Mouse (Mus musculus) forebrain, embryonic 12.5 days (tissue): ENCODE measurements around the gene Brpf1. TPM values are rescaled to one million over a fixed set of nuclear protein-coding genes. Genes with fewer than 3 reads are reported as not detected.

Experiments
- ATAC-seq: fragments of 200-750 bp; cut with Nextera tagmentation; 2 replicates; pipeline ENCODE4 v1.8.0; 2017; ENCODE audit warnings: moderate TSS enrichment; ENCODE audit not compliant: low FRiP score
- H3K27ac ChIP-seq: fragments of 300-500 bp; sonication (generic); 2 replicates; pipeline ENCODE4 v1.5.1; 2016; ENCODE audit warnings: mild to moderate bottlenecking
- H3K27me3 ChIP-seq: fragments of 300-500 bp; sonication (generic); 2 replicates; pipeline ENCODE4 v1.6.1; 2016; ENCODE audit warnings: mild to moderate bottlenecking
- H3K36me3 ChIP-seq: fragments of 300-500 bp; sonication (generic); replicated peaks from 2 replicates; pipeline ENCODE4 v1.6.1; 2016; ENCODE audit warnings: mild to moderate bottlenecking
- H3K4me1 ChIP-seq: fragments of 300-500 bp; sonication (generic); 2 replicates; pipeline ENCODE4 v1.6.1; 2016
- H3K4me2 ChIP-seq: fragments of 300-500 bp; sonication (generic); 2 replicates; pipeline ENCODE4 v1.6.1; 2016; ENCODE audit warnings: mild to moderate bottlenecking, moderate library complexity
- H3K4me3 ChIP-seq: fragments of 300-500 bp; sonication (generic); replicated peaks from 2 replicates; pipeline ENCODE4 v1.5.1; 2016; ENCODE audit warnings: mild to moderate bottlenecking
- H3K9ac ChIP-seq: fragments of 300-500 bp; sonication (generic); 2 replicates; pipeline ENCODE4 v1.6.1; 2016; ENCODE audit warnings: mild to moderate bottlenecking
- H3K9me3 ChIP-seq: fragments of 300-500 bp; sonication (generic); 2 replicates; pipeline ENCODE4 v1.6.1; 2016
- WGBS: fragments of 180-500 bp; shearing (Covaris S2); methylation state at CpG from one replicate; pipeline ENCODE4 v1.1.7; 2016; 5-methylcytosine and 5-hydroxymethylcytosine counted together
- polyA plus RNA-seq: library from polyadenylated mRNA; unstranded; fragments of >200 nt; fragmentation: Nextera tagmentation; extraction: Ambion mirVana; gene quantifications from 2 replicates; pipeline ENCODE4 v1.2.1, GENCODE M21; 2016

Gene Brpf1
- polyA plus RNA-seq, 1 experiment from 2014 or later: 30.6 TPM

- Histone ChIP-seq H3K27ac (no peak overlapping the region), H3K4me3 (no peak overlapping the region), H3K4me2 (peak overlapping the region; percentile 83; the same call in 1 of the 2 replicates)
These were observed 35.4 kb downstream of the Brpf1 start for GRCm38 (mm10) chr6:113342297-113342696.

DNA sequence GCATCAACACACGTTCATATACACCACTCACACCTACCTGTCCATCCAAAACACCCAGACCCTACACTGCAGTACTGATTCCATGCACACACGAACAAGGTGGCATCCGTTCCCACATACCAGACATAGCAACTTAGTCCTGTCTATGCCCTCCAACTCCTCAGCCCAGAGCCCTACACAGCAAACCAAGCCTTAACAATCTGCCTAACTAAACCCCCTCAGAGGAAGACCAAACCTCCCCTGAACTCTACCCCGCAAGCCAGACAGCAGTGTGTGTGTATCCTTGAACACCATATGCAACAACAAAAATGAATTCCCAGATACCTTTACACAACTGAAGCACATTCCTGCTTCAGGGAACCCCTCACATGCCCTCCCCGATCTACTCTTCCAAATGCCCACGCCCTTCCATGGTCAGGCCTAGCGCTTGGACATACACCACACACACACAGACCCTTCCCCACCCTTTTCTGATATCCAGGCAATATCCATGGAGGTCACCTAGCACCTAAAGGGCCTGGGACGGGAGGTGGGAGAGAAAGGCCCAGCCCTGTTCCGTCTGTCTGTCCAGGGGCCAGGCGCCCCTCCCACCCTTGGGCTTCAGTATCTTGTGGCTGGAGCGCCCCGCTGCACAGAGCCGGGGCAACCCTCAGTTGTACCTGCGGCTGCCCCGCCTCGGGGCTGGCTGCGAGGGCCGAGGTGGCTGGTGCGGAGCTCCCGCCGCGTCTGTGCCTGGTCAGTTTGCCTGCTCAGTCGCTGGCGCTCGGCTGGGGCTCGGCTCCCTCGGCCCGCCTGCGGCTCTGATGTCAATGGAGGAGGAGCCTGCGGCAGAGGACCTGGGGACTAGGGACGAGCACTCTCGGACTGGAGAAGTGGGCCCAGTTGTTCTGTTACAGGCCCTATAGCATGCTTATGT is 36.5 kb downstream of the Brpf1 start, which contains the start of gene Camk1:
Camk1 (minus strand) TSS at position 808 of the 916 bp plus-strand sequence.
- peaks cover 10% of the 10 kb centered on the region; the same call in 1 of the 2 replicates for H3K36me3 ChIP-seq
- peak within 1 kb of the TSS; percentile 58 for H3K4me3 ChIP-seq
- no peak within 1 kb of the TSS for H3K27ac ChIP-seq
- ATAC-seq: peak; percentile 85
- H3K4me2 ChIP-seq: peak within 1 kb of the TSS; percentile 83
- peak within 1 kb of the TSS; percentile 85 for H3K9ac ChIP-seq
- no peaks in the 10 kb centered on the region for H3K9me3 ChIP-seq
- peaks cover 21% of the 10 kb centered on the region for H3K4me1 ChIP-seq
- H3K27me3 ChIP-seq: peaks cover 6% of the 10 kb centered on the region; the same call in 1 of the 2 replicates
- 17% methylated on average over 30 of the region's 32 CpGs for WGBS

More at GRCm38 (mm10) chr6:113342297-113342696, 35.4 kb downstream of the Brpf1 start:
- 42% methylated on average over 5 of the region's 7 CpGs for WGBS
- H3K9me3 ChIP-seq: no peaks in the 10 kb centered on the region
- no peak overlapping the region for H3K9ac ChIP-seq
- H3K4me1 ChIP-seq: peaks cover 21% of the 10 kb centered on the region
- peaks cover 6% of the 10 kb centered on the region; the same call in 1 of the 2 replicates for H3K27me3 ChIP-seq
- peaks cover 19% of the 10 kb centered on the region; the same call in 1 of the 2 replicates for H3K36me3 ChIP-seq
- no peak for ATAC-seq

DNA sequence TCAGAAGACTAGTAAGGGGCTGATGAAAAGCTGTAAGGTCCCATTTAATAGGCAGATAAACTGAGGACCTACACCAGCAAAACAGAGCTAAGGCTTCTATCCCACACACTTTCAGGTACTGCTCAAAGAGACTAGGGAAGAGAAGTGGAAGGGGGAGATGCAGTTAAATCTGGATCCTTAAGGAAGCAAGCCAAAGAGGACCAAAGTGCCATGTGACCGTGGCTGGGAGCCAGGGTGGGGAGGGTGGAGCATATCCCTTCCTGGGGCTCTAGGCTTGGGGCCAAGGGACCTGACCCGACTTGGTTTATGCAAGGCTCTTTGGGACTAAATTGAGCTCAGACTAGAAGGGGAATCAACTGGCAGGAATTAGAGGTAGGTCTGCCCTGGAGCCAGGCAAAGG is 37.4 kb downstream of the Brpf1 start:
- no peak for ATAC-seq
- peaks cover 6% of the 10 kb centered on the region; the same call in 1 of the 2 replicates for H3K27me3 ChIP-seq
- H3K9ac ChIP-seq: peak overlapping the region; percentile 85; the same call in 1 of the 2 replicates
- no peak overlapping the region for H3K27ac ChIP-seq
- 0 out of 2 replicates have a peak, but pooled peaks cover 7% of the 10 kb centered on the region for H3K36me3 ChIP-seq
- no peak overlapping the region for H3K4me3 ChIP-seq
- peaks cover 21% of the 10 kb centered on the region for H3K4me1 ChIP-seq
- no peaks in the 10 kb centered on the region for H3K9me3 ChIP-seq
- WGBS: 65% methylated on average over 2 of the region's 2 CpGs
- peak overlapping the region; percentile 83; the same call in 1 of the 2 replicates for H3K4me2 ChIP-seq

DNA sequence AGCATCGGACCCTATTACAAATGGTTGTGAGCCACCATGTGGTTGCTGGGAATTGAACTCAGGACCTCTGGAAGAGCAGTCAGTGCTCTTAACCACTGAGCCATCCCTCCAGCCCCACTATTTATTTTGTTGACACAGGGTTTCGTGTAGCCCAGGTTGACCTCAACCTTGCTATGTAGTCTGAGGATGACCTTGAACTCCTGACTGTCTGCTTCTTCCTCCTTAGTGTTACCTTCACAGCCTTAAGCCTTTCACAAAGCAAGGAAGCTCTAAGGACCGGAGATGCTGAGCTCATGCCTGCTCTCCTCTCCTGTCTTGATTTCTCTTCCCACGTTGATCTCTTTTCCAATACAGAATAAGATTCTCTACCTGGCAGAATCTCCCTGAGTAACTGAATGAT is 40.0 kb downstream of the Brpf1 start:
- Histone ChIP-seq H3K4me2 (no peak overlapping the region), H3K27ac (no peak overlapping the region), H3K9ac (no peak overlapping the region), H3K4me1 (peaks cover 21% of the 10 kb centered on the region), H3K27me3 (peaks cover 6% of the 10 kb centered on the region; the same call in 1 of the 2 replicates), H3K36me3 (no peaks in the 10 kb centered on the region), H3K9me3 (no peaks in the 10 kb centered on the region), H3K4me3 (no peak overlapping the region)
- no peak for ATAC-seq
- WGBS: 75% methylated on average over 4 of the region's 4 CpGs

DNA sequence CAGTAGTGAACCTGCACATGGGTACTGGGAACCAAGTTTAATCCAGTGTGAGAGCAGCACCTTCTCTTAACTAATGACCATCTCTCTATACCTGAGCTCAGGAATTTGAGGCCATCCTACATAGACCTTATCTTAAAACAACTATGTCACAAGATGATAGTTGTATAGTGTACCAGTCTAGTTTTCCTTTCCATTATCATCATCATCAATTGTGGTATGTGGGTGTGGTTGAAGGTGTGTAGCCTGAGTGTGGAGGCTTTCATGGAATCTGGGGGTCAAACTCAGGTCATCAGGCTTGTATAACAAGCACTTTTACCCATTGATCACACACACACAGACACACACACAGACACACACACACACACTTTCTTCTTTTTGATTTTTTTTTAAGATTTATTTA is 43.6 kb downstream of the Brpf1 start:
- no peaks in the 10 kb centered on the region for H3K27me3 ChIP-seq
- no peaks in the 10 kb centered on the region for H3K9me3 ChIP-seq
- H3K4me3 ChIP-seq: no peak overlapping the region
- no peak overlapping the region for H3K4me2 ChIP-seq
- H3K4me1 ChIP-seq: no peaks in the 10 kb centered on the region
- H3K27ac ChIP-seq: no peak overlapping the region
- no peaks in the 10 kb centered on the region for H3K36me3 ChIP-seq
- no peak for ATAC-seq
- no peak overlapping the region for H3K9ac ChIP-seq

DNA sequence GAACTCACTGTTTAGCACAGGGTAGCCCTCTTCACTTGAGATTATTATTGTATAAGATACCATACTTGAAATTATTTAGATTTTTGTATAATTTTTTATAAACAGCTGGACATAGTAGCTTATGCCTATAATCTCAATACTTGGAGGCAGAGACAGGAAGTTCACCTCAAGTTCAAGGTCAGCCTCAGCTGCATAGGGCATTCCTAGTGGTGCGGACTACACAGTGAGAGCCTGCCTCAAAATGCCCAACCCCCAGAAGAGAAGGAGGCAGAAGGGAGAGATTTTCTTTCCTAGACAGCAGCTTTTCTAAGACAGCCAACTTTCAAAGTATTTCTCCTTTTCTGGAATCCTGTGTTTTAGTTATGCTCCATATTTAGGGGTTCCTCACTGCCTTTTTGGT is 44.2 kb downstream of the Brpf1 start:
- 82% methylated on average over 1 of the region's 1 CpGs for WGBS
- no peak for ATAC-seq
- H3K4me3 ChIP-seq: no peak overlapping the region
- no peak overlapping the region for H3K9ac ChIP-seq
- H3K9me3 ChIP-seq: no peaks in the 10 kb centered on the region
- no peak overlapping the region for H3K4me2 ChIP-seq
- no peaks in the 10 kb centered on the region for H3K4me1 ChIP-seq
- no peaks in the 10 kb centered on the region for H3K36me3 ChIP-seq
- H3K27ac ChIP-seq: no peak overlapping the region
- no peaks in the 10 kb centered on the region for H3K27me3 ChIP-seq

DNA sequence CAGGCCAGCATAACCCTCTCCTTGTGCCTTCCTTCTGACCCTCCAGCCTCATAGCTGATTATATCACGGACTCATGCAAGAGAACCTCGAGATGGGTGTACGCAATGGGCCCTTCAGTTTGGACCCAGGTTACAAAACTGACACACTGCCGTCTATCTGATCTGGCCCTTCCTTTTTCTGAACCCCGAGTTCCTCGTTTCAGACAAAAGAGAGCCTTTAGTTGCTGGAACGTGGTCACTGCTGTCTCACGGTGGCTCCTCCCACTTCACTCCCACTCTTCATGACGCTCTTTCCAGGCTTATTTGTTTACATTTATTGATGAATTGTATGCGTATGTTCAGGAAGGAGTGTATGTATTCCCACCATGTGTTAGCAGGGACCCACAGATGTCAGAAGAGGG is 44.7 kb downstream of the Brpf1 start:
- no peak for ATAC-seq
- no peaks in the 10 kb centered on the region for H3K4me1 ChIP-seq
- H3K27ac ChIP-seq: no peak overlapping the region
- H3K9me3 ChIP-seq: no peaks in the 10 kb centered on the region
- H3K27me3 ChIP-seq: no peaks in the 10 kb centered on the region
- H3K36me3 ChIP-seq: no peaks in the 10 kb centered on the region
- no peak overlapping the region for H3K4me3 ChIP-seq
- 62% methylated on average over 10 of the region's 10 CpGs for WGBS
- H3K9ac ChIP-seq: no peak overlapping the region
- no peak overlapping the region for H3K4me2 ChIP-seq

- Histone ChIP-seq H3K36me3 (no peaks in the 10 kb centered on the region), H3K4me1 (no peaks in the 10 kb centered on the region), H3K27me3 (no peaks in the 10 kb centered on the region), H3K9me3 (no peaks in the 10 kb centered on the region), H3K4me3 (no peak overlapping the region), H3K4me2 (no peak overlapping the region), H3K27ac (no peak overlapping the region), H3K9ac (no peak overlapping the region)
- ATAC-seq: no peak
- WGBS: 79% methylated on average over 3 of the region's 3 CpGs
These were observed 45.9 kb downstream of the Brpf1 start for GRCm38 (mm10) chr6:113352820-113353219.

DNA sequence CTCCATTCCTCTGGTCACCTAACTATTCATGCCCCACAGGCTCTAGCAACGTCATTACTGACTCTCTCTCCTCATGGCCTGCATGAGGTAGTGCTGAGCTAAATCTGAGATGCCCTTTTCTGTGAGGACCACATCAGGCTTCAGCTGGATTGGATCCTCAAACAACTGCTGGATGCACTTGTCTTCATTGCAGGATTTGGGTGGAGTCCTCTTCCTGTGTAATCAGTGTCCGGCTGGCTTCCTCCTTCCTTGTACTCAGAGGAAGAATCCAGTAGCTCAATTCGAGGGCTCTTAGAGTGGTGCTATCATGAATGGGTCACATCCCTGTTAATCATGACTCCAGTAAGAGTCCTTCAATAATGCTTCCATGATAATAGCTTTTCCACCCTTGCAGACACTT is 46.8 kb downstream of the Brpf1 start:
- no peaks in the 10 kb centered on the region for H3K9me3 ChIP-seq
- H3K4me1 ChIP-seq: no peaks in the 10 kb centered on the region
- no peaks in the 10 kb centered on the region for H3K36me3 ChIP-seq
- H3K4me3 ChIP-seq: no peak overlapping the region
- no peak overlapping the region for H3K27ac ChIP-seq
- no peak for ATAC-seq
- H3K27me3 ChIP-seq: no peaks in the 10 kb centered on the region
- WGBS: 73% methylated on average over 3 of the region's 3 CpGs
- H3K9ac ChIP-seq: no peak overlapping the region
- H3K4me2 ChIP-seq: no peak overlapping the region

GRCm38 (mm10) chr6:113361476-113361875 is 54.5 kb downstream of the Brpf1 start:
- H3K4me1 ChIP-seq: no peaks in the 10 kb centered on the region
- no peak overlapping the region for H3K4me3 ChIP-seq
- H3K36me3 ChIP-seq: peaks cover 4% of the 10 kb centered on the region
- 82% methylated on average over 4 of the region's 4 CpGs for WGBS
- H3K9ac ChIP-seq: no peak overlapping the region
- no peak overlapping the region for H3K4me2 ChIP-seq
- ATAC-seq: no peak
- H3K27me3 ChIP-seq: no peaks in the 10 kb centered on the region
- H3K27ac ChIP-seq: no peak overlapping the region
- H3K9me3 ChIP-seq: no peaks in the 10 kb centered on the region

DNA sequence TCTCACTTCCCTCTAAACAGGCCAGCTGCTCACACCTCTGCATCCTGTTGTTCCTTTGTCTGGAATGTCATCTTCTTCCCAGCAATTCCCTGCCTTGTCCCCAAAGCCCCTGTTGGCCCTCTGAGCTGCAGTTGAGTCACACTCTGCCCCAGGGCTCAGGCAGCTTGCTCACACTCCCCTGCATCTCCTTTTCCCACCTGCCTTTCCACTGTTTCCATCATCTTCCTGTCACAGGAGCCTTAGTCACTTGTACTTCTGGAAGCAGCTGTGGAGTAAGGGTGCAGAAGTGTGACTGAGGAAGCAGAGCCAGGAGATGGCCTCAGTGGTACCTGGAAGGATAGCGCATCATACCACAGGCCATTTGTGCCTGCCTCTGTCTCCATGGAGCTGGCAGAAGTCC is 55.3 kb downstream of the Brpf1 start:
- H3K27ac ChIP-seq: no peak overlapping the region
- no peaks in the 10 kb centered on the region for H3K4me1 ChIP-seq
- H3K9ac ChIP-seq: no peak overlapping the region
- peaks cover 12% of the 10 kb centered on the region for H3K36me3 ChIP-seq
- no peak overlapping the region for H3K4me2 ChIP-seq
- no peak overlapping the region for H3K4me3 ChIP-seq
- ATAC-seq: no peak
- H3K27me3 ChIP-seq: no peaks in the 10 kb centered on the region
- 100% methylated on average over 1 of the region's 1 CpGs for WGBS
- H3K9me3 ChIP-seq: no peaks in the 10 kb centered on the region

- H3K27ac ChIP-seq: no peak overlapping the region
- H3K27me3 ChIP-seq: no peaks in the 10 kb centered on the region
- peaks cover 31% of the 10 kb centered on the region for H3K36me3 ChIP-seq
- no peak overlapping the region for H3K9ac ChIP-seq
- no peaks in the 10 kb centered on the region for H3K9me3 ChIP-seq
- 69% methylated on average over 8 of the region's 8 CpGs for WGBS
- H3K4me1 ChIP-seq: no peaks in the 10 kb centered on the region
- H3K4me2 ChIP-seq: no peak overlapping the region
- no peak overlapping the region for H3K4me3 ChIP-seq
- no peak for ATAC-seq
These were observed 57.7 kb downstream of the Brpf1 start for GRCm38 (mm10) chr6:113364518-113365135.
